Mouse (Mus musculus): ENCODE data around the gene Scaf11. TPM values are rescaled to one million over a fixed set of nuclear protein-coding genes. Genes with fewer than 3 reads are reported as not detected.

The Scaf11 gene
- total and polyA plus RNA-seq, 3 experiments = 23.0 to 73.7 (median 66.0) TPM

DNA sequence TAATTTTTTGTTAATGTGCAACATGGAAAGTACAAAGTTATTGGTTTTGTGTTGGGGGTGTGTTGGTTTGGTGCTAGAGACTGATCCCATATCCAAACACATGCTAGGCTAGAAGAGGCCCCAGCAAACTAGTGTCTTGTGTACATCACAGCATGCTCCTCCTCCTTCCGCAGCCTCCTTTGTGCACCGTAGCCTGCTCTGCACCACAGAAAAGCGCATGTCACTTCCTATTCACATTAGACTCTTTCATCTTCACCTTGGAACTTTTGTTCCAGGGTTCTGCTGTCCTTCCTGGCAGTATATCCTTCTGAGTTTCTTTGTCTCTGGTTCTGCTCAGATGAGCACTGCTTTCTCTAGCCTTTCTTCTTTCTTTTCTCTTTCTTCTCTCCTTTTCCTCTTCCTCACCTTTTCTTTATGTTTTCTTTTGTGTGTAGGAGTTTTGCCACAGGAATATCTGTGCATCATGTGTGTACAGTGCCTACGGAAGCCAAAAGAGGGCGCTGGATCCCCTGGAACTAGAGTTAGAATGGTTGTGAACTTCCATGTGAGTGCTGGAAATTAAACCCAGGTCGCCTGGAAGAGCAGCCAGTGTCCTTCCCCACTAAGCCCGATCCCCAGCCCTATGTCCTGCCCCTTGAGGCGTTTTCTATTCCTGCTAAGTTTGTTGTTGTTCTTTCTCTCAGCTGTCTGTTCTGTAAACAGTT lies 63.9 kb downstream of the Scaf11 start:
- no peak for DNase-seq

DNA sequence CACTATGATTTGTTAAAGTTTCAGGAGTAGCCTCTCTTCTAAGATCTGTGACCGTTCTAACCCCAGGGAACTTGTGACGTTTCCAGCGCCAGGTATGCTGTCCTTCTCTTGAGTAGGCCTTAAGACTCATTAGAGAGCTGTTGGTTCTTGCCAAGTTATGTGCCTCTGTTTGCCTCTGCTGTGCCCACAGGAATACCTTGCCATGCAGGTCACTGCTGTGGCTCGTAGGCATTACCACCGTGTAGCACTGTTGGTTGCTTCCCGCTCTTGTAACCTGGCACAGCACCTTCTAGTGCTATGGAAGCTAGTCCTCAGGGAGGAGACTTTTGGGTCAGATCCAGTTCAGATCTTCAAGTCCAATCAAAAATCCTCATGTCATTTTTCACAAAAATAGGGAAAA lies 65.6 kb downstream of the Scaf11 start:
- no peak for DNase-seq

DNA sequence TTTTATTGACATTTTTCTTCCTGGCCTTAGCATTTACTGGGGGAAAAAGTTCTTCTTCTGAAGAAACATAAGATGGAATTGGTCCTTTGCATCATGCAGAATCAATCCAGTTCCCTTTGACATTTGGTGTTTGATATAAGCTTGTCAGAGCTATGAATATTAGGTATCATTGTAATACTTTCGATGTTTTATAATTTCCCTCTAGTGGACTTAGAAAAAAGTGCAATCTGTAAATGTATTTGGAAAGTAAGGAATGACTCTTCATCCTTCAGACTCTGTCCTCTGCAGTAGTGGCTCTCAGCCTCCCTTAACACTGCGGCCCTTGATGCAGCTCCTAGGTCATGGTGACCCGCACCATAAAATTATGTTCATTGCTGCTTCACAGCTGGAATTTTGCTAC lies 67.8 kb downstream of the Scaf11 start:
- DNase-seq = no peak

DNA sequence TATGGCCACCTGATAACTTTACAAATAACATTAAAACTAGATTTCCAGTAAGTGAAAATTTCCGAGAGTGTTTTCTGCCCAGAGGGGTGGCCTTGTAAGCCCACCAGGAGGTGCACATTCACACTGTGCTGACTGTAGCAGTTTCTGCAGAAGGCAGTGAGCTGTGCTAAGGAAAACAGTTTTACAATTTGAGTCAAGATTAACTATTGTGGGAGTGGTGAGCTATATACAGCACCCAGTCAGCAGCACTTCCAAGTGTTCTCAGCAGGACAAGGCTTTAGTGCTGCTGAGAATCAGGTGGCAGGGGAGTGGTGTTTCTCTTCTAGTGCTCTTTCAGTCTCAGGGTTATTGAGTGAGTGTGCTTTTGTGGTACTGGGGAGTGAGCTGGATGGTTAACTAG lies 72.1 kb downstream of the Scaf11 start:
- DNase-seq = no peak

DNA sequence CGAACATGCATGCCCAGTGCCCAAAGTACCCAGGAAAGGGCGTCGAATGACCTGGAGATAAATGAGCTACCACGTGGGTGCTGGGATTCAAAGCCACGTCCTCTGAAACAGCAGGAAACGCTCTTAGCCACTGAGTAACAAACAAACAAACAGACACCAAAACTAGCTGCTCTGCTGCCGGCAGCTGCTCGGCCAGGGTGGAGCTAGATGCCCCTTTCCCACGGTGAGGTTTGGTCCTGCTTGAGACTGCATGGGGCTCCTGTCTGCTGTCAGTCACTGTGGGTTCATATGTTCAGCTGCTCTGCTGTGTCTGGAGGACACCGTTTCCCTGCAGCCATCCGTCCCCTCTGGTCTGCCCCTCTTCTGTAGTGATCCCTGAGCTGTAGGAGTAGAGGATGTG lies 78.4 kb downstream of the Scaf11 start:
- DNase-seq = no peak

DNA sequence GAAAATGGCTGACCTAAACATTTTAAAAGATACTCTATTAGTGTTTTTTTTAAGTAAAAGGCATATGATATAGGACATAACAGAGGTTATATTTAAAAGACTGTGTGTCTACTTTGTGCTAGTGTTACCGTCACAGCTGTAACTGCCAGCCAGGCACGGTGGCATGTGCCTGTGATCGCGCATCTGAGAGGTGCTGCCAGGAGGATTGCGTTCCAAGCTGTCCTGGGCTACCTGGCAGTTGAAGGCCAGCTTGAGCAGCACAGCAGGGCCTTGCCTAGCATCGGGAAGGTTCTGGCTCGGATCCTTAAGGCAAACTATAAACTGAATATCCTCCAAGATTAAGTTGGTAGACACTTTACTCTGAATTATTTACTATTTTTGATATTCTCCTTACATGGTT lies 82.9 kb downstream of the Scaf11 start:
- no peak for DNase-seq

DNA sequence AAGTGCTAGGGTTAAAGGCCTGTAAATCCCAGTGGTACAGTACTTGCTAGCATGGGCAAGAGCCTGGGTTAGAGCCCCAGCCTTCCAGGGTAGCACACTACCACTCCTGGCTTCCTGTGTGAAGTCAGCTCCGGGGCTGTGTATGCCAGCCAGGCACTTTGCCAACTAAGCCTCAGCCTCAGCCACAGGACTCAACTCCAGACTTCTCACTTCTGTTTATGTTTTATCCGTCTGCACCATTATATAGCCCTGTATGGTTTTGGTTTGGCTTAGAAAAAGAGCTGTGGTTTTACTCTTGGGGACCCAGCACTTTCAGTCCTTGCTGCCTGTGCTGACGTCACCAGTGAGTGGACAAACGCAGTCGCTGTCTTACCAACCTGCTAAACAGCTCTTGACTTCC lies 83.4 kb downstream of the Scaf11 start:
- DNase-seq = peak; percentile 50

DNA sequence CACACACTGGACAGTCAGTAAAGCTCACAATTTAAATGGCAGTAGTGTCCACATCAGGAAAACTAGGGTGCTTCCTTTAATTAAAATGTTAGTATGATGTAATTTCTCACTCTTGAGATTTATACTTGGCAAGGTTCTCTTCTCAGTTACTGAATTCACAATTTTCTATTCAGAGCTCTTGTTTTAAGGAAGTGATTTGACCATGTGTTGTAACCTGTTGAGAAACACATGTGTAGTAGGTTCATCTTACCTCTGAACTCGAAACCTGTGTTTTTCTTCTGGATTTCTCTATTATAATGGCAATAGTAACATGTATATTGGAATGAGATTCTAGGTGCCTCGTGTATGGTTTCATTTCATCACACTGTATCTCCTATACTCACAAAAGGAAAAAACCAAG lies 84.4 kb downstream of the Scaf11 start:
- DNase-seq = no peak

DNA sequence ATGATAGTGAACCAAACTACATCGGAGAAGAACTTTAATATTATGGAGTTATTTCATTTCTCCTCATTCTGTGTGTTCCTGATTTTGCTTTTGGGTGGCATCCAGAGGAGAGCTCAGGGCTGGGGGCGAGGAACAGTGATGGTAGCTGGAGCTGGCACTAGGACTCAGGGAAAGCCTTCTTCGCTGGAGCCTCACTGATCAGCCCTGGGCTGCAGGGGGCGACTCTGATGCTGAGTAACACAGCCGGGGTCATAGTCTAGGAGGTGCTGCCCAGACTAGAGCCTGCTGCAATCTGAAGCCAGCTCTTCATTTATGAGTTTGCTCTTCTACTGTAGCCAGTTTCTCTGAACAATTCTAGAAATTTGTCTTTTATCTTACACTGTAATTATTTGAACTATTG lies 87.5 kb downstream of the Scaf11 start:
- no peak for DNase-seq

DNA sequence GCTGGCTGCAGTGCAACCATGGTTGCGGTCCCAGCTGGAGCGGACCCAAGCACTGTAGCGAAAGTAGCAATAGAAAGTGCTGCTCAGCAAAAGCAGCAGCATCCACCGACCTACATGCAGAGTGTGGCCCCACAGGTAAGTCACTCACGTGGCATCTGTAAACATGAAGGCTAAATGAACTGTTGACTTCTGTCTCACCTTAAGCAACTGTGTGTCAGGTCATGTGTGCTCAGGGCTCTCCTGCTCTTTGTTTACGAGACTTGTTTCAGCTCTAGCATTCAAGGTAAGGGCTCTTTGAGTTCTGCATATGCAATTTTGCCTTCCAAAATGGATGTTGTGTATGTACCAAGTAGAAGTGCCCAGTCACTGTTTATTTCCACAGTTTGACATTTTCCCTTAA lies 88.0 kb downstream of the Scaf11 start:
- DNase-seq = no peak

DNA sequence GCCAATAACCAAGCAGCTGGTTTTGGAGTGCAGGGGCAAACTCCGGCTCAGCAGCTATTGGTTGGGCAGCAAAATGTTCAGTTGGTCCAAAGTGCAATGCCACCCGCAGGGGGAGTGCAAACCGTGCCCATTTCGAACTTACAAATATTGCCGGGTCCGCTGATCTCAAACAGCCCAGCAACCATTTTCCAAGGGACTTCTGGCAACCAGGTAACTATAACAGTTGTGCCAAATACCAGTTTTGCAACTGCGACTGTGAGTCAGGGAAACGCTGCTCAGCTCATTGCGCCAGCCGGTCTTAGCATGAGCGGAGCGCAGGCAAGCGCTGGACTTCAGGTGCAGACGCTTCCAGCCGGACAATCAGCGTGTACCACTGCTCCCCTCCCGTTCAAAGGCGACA lies 89.3 kb downstream of the Scaf11 start:
- DNase-seq = peak; percentile 20

DNA sequence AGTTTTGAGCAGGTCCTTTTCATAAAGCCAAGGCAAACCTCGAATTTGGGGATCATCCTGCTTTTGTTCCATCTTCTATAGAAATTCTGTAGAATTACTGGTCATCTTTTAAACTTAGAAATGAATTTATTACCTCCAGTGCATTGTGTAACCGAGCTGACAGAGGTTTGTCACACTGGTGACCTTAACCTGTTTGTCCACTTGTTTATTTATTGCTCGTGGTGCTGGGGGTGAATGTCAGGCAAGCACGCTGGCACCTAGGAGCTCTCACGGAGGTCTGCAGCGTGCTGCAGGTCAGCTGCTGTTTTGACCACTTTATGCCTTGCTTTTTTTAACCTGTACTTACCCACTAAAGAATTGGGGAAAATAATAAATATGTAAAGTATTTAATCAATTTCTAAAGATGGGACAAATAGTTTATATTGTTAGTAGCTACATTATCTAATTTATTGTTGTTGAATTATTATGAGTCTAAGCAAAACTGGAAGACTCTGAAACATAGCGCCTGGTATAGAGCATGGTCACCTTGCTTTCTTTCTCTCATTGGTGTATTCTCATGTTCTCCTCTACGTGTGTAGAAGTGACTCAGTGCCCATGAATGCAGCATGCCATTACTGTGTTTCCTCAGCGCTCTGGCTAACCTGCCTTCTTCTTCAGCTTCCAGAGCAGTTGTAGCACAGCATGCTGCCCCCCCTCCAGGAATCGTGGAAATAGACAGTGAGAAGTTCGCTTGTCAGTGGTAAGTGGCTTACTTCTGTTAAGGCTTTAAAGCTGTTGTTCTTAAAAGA lies 94.3 kb downstream of the Scaf11 start:
- DNase-seq = peak; percentile 61

DNA sequence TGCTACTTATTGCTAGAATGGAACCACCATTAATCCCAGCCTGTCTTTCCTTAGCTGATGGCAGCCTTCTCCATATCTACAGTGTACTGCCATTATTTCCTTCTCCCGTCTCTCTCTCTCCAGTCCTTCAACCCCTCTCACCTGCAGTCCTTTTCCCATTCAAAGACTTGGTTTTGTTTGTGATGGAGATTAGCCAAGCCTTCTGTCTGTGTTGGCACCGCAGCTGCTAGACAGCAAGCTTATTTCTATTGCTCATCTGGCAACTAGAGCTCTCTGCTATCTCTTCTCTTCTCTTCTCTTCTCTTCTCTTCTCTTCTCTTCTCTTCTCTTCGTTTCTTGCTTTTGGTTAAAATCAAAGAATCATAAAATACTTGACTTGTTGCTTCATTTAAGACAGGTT lies 95.3 kb downstream of the Scaf11 start:
- no peak for DNase-seq

Small RNA genes lying within 50 kb of the gene (microRNA-seq; reads per million reads assigned to microRNA genes)
- 0 reads per million in 2 experiments for gene Gm25397

Other genes with a start within 250 kb of the Scaf11 start
- 10 to 100 TPM; 32.0 to 32.2 TPM for gene Arid2, start 173.3 kb downstream of the Scaf11 start, total RNA-seq (2021)
- 11.8 and 14.5 TPM in 2 replicates for gene Arid2, start 173.3 kb downstream of the Scaf11 start, polyA plus RNA-seq (2012; rRNA removed)
- gene Slc38a1, start 182.1 kb upstream of the Scaf11 start, total RNA-seq (2021) = 10 to 100 TPM; 25.3 to 29.1 TPM
- gene Slc38a1, start 182.1 kb upstream of the Scaf11 start, polyA plus RNA-seq (2012; rRNA removed) = 4.4 and 6.5 TPM in 2 replicates
- 100 to 1,000 TPM; 113 to 208 TPM for gene Slc38a2, start 238.9 kb upstream of the Scaf11 start, total RNA-seq (2021)
- gene Slc38a2, start 238.9 kb upstream of the Scaf11 start, polyA plus RNA-seq (2012; rRNA removed) = 20.4 and 30.4 TPM in 2 replicates